Mouse (Mus musculus): ENCODE data around the gene C1qtnf7.

- TF ChIP-seq GATA1 (IDR thresholded peaks at IDR 0.05; ENCODE audit: low read length): no peak
- no peak for TF ChIP-seq TAL1 (IDR thresholded peaks at IDR 0.05; ENCODE audit: low read length)
These were observed 27.0 kb downstream of the C1qtnf7 start for GRCm38 (mm10) chr5:43542246-43542845.

Data from erythroblast, embryonic 14.5 days (primary cell).